Mouse (Mus musculus) brain, adult 10 weeks (tissue): Measurements from ENCODE around the gene Ube4a. TPM values are rescaled to one million over a fixed set of nuclear protein-coding genes. Genes with fewer than 3 reads are reported as not detected.

Experiments
- polyA plus RNA-seq: library from polyadenylated mRNA; stranded (reverse); fragments of 350-450 nt; fragmentation: Illumina TruSeq; extraction: RNeasy Lipid Tissue Mini Kit (QIAGEN cat#74804); gene quantifications from one replicate; pipeline ENCODE4 v1.2.3, GENCODE M21; 2015; ENCODE audit warnings: low read depth, low replicate concordance

The Ube4a gene
- polyA plus RNA-seq: 43.9 TPM

GRCm38 (mm10) chr9:44965126-44965832 lies at the start of gene Ube4a:
Gene Ube4a (minus strand): TSS chr9:44965600.

GRCm38 (mm10) chr9:45009180-45010078 lies 44.0 kb upstream of the Ube4a start, which contains the start of gene Cd3e:
Gene Cd3e (minus strand): TSS chr9:45009627.

DNA sequence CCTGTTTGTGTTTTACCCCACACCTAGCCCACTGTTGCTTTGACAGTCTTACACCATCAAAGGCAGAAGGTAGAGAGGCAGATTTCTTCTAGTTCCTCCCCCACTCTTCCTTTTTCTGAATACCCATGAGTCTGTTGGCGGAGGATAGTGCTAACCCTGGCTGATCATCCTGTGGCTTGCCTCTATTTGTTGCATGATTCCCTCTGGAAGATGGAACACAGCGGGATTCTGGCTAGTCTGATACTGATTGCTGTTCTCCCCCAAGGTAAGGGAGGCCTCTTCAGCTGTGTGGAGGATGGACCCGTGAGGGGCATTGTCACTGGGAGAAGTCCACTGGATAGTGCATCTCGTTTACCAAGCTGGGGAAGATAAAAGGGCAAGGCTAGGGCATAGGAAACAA lies 16.3 kb upstream of the Ube4a start, which contains the start of gene Cd3d:
Cd3d (plus strand) TSS at position 111 of the 400 bp plus-strand sequence.

DNA sequence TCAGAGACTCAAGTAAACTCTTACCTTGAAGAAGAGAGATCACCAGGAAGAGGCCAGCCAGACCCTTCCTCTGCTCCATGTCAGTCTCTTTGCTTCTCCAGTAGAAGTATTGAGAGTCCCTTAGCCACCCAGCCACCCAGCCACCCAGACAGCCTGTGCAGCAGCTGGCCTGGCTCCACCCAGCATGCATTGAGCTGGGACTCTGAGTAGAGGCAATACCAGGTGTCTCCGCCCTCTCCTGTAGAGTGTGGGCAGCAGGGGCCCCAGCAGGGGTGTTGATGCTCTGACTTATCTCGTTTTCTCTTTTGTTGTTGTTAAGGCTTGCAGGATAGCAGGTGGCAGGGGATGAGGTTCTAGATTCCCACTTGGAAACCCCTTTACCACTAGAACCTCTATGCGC lies 14.8 kb upstream of the Ube4a start, which contains the start of gene Cd3g:
Cd3g (minus strand) TSS at position 190 of the 400 bp plus-strand sequence.

GRCm38 (mm10) chr9:44920374-44921122 lies 44.9 kb downstream of the Ube4a start, which contains the start of gene Atp5l:
Gene Atp5l (minus strand): TSS chr9:44920742.

GRCm38 (mm10) chr9:44881221-44881871 lies 84.1 kb downstream of the Ube4a start, which contains the start of gene Kmt2a:
Gene Kmt2a (minus strand): TSS chr9:44881296.

Other genes starting within 250 kb of the Ube4a start
- gene Phldb1, start 230.4 kb downstream of the Ube4a start, polyA plus RNA-seq: 84.9 TPM
- gene Arcn1, start 197.8 kb downstream of the Ube4a start, polyA plus RNA-seq: 72.5 TPM
- gene Ift46, start 197.7 kb downstream of the Ube4a start, polyA plus RNA-seq: 76.9 TPM
- gene Tmem25, start 166.3 kb downstream of the Ube4a start, polyA plus RNA-seq: 65.3 TPM
- 0.57 TPM for gene Ttc36, start 162.5 kb downstream of the Ube4a start, polyA plus RNA-seq
- gene Kmt2a, start 84.3 kb downstream of the Ube4a start, polyA plus RNA-seq: 24.6 TPM
- gene Atp5l, start 44.9 kb downstream of the Ube4a start, polyA plus RNA-seq: 976 TPM
- gene Cd3g, start 14.8 kb upstream of the Ube4a start, polyA plus RNA-seq: not detected
- gene Cd3d, start 16.2 kb upstream of the Ube4a start, polyA plus RNA-seq: not detected
- gene Cd3e, start 44.0 kb upstream of the Ube4a start, polyA plus RNA-seq: not detected
- gene Mpzl2, start 74.2 kb upstream of the Ube4a start, polyA plus RNA-seq: 1.1 TPM
- gene Mpzl3, start 89.6 kb upstream of the Ube4a start, polyA plus RNA-seq: 3.9 TPM
- 0.52 TPM for gene Jaml, start 113.6 kb upstream of the Ube4a start, polyA plus RNA-seq
- 149 TPM for gene Scn2b, start 152.2 kb upstream of the Ube4a start, polyA plus RNA-seq
- 149 TPM for gene Scn4b, start 172.8 kb upstream of the Ube4a start, polyA plus RNA-seq
- 1.2 TPM for gene BC049352, start 216.4 kb upstream of the Ube4a start, polyA plus RNA-seq
- gene Tmprss4, start 238.5 kb upstream of the Ube4a start, polyA plus RNA-seq: 0.21 TPM